Mouse (Mus musculus): ENCODE measurements at regions not wholly inside any gene's neighbourhood (a gene's known extent, or its start where the extent isn't known, plus 50 kb on each side); places are given as distances from the start of the nearest gene placed in this dataset.

- no peaks in the 10 kb centered on the region; the same call in 1 of the 2 replicates for H3K9me3 ChIP-seq (ENCODE audit: control insufficient read depth, low read length)
- no peak overlapping the region for H3K9ac ChIP-seq (replicated peaks; ENCODE audit: low read depth, low read length)
- no peaks in the 10 kb centered on the region for H3K36me3 ChIP-seq (ENCODE audit: control insufficient read depth, insufficient read depth)
- no peak overlapping the region for H3K4me3 ChIP-seq (replicated peaks; ENCODE audit: low read length)
- H3K27ac ChIP-seq (ENCODE audit: low read length) = no peak overlapping the region
- no peak overlapping the region for H3K4me2 ChIP-seq (ENCODE audit: low read length)
- no peak for ATAC-seq
- H3K4me1 ChIP-seq (replicated peaks; ENCODE audit: control insufficient read depth, insufficient read depth, low read length) = no peaks in the 10 kb centered on the region
- H3K27me3 ChIP-seq (replicated peaks; ENCODE audit: control insufficient read depth, insufficient read depth, low read length) = no peaks in the 10 kb centered on the region
- 80% methylated on average over 4 of the region's 4 CpGs for WGBS
Measured at GRCm38 (mm10) chr1:136761467-136761866, 136.8 kb downstream of the Zfp281 start.

DNA sequence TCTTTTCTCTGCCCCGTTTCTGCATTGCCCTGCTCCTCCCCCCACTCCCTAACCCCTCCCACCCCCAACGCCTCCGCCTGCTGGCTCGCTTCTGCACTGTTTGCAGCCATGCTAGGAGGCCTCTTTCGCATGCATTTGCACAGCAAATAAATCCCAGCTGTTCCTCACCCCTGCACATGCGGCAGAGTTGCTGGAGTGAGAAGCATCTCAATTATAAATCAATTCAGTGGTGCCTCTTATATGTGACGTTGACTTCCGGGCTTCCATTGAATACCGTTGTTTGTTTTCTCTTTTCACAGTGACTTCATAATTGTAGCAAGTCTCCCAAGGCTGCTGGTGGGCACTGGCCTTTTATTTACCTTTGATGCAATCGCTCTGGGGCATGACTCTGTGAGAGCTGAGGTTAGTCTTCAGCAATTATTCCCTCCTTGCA is 144.3 kb downstream of the Zfp281 start:
- peak; percentile 78 for ATAC-seq
- Histone ChIP-seq H3K4me2 (ENCODE audit: low read length) (0 out of 2 replicates have a peak overlapping the region, but pooled peaks have one; percentile 3), H3K36me3 (ENCODE audit: control insufficient read depth, insufficient read depth) (no peaks in the 10 kb centered on the region), H3K9ac (replicated peaks; ENCODE audit: low read depth, low read length) (no peak overlapping the region), H3K9me3 (ENCODE audit: control insufficient read depth, low read length) (peaks cover 5% of the 10 kb centered on the region; the same call in 1 of the 2 replicates), H3K4me3 (replicated peaks; ENCODE audit: low read length) (no peak overlapping the region), H3K27me3 (replicated peaks; ENCODE audit: control insufficient read depth, insufficient read depth, low read length) (no peaks in the 10 kb centered on the region), H3K4me1 (replicated peaks; ENCODE audit: control insufficient read depth, insufficient read depth, low read length) (peaks cover 11% of the 10 kb centered on the region), H3K27ac (ENCODE audit: low read length) (peak overlapping the region; percentile 1; the same call in 1 of the 2 replicates)
- 4% methylated on average over 10 of the region's 10 CpGs for WGBS

DNA sequence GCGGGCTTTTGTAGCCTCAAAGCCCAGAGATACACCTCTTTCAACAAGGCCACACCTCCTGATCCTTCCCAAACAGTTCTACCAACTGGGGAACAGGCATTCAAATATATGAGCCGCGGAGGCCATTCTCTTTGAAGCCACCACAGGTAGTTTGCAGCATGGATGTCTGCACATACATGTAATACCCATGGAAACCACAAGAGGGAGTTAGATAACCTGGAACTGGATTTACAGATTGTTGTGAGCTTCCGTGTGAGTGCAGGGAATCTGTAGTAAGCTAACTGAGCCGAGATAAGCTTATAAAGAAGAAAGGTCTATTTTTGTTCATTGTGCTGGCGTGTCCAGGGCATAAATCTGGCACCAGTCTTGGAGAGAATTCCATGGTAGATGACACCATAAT is 149.0 kb downstream of the Zfp281 start:
- Histone ChIP-seq H3K27me3 (replicated peaks; ENCODE audit: control insufficient read depth, insufficient read depth, low read length) (no peaks in the 10 kb centered on the region), H3K4me1 (replicated peaks; ENCODE audit: control insufficient read depth, insufficient read depth, low read length) (peaks cover 13% of the 10 kb centered on the region), H3K9ac (replicated peaks; ENCODE audit: low read depth, low read length) (no peak overlapping the region), H3K36me3 (ENCODE audit: control insufficient read depth, insufficient read depth) (no peaks in the 10 kb centered on the region), H3K4me2 (ENCODE audit: low read length) (no peak overlapping the region), H3K9me3 (ENCODE audit: control insufficient read depth, low read length) (peaks cover 5% of the 10 kb centered on the region; the same call in 1 of the 2 replicates), H3K4me3 (replicated peaks; ENCODE audit: low read length) (no peak overlapping the region), H3K27ac (ENCODE audit: low read length) (no peak overlapping the region)
- WGBS = 90% methylated on average over 6 of the region's 6 CpGs
- no peak for ATAC-seq

GRCm38 (mm10) chr1:136776211-136776610 is 151.5 kb downstream of the Zfp281 start:
- 76% methylated on average over 17 of the region's 17 CpGs for WGBS

GRCm38 (mm10) chr1:136777263-136777980 is 152.7 kb downstream of the Zfp281 start:
- Histone ChIP-seq H3K4me3 (replicated peaks; ENCODE audit: low read length) (no peak overlapping the region), H3K9me3 (ENCODE audit: control insufficient read depth, low read length) (peaks cover 5% of the 10 kb centered on the region; the same call in 1 of the 2 replicates), H3K36me3 (ENCODE audit: control insufficient read depth, insufficient read depth) (no peaks in the 10 kb centered on the region), H3K27me3 (replicated peaks; ENCODE audit: control insufficient read depth, insufficient read depth, low read length) (no peaks in the 10 kb centered on the region), H3K9ac (replicated peaks; ENCODE audit: low read depth, low read length) (no peak overlapping the region), H3K4me2 (ENCODE audit: low read length) (0 out of 2 replicates have a peak overlapping the region, but pooled peaks have one; percentile 5), H3K4me1 (replicated peaks; ENCODE audit: control insufficient read depth, insufficient read depth, low read length) (peaks cover 18% of the 10 kb centered on the region), H3K27ac (ENCODE audit: low read length) (no peak overlapping the region)
- no peak for ATAC-seq
- 39% methylated on average over 20 of the region's 20 CpGs for WGBS

More at GRCm38 (mm10) chr1:136776211-136776610, 151.5 kb downstream of the Zfp281 start:
- Histone ChIP-seq H3K36me3 (ENCODE audit: control insufficient read depth, insufficient read depth) (no peaks in the 10 kb centered on the region), H3K9ac (replicated peaks; ENCODE audit: low read depth, low read length) (no peak overlapping the region), H3K27me3 (replicated peaks; ENCODE audit: control insufficient read depth, insufficient read depth, low read length) (no peaks in the 10 kb centered on the region), H3K4me3 (replicated peaks; ENCODE audit: low read length) (no peak overlapping the region), H3K9me3 (ENCODE audit: control insufficient read depth, low read length) (peaks cover 5% of the 10 kb centered on the region; the same call in 1 of the 2 replicates), H3K4me2 (ENCODE audit: low read length) (no peak overlapping the region), H3K4me1 (replicated peaks; ENCODE audit: control insufficient read depth, insufficient read depth, low read length) (peaks cover 7% of the 10 kb centered on the region; the same call in 1 of the 2 replicates), H3K27ac (ENCODE audit: low read length) (no peak overlapping the region)
- ATAC-seq = no peak

DNA sequence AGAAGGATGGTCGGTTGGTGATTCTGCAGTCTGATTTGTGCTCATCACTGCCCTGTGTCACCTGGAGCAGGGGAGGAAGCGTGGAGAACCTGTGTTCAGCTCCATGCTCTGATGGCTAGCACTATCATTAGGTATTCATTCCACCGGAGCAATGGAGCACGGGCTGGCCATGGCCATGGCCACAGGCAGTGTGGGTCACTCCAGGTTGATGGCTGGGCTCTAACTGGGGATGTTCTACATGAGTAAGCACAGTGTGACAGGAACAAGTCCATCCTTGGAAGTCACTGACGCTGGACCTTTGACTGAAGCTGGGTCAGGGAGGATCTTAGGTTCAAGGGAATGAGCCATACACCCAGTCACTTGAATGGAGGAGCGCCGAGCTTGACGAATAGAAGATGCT is 154.7 kb downstream of the Zfp281 start:
- Histone ChIP-seq H3K4me1 (replicated peaks; ENCODE audit: control insufficient read depth, insufficient read depth, low read length) (peaks cover 21% of the 10 kb centered on the region), H3K27ac (ENCODE audit: low read length) (no peak overlapping the region), H3K4me2 (ENCODE audit: low read length) (no peak overlapping the region), H3K36me3 (ENCODE audit: control insufficient read depth, insufficient read depth) (no peaks in the 10 kb centered on the region), H3K9ac (replicated peaks; ENCODE audit: low read depth, low read length) (no peak overlapping the region), H3K27me3 (replicated peaks; ENCODE audit: control insufficient read depth, insufficient read depth, low read length) (no peaks in the 10 kb centered on the region), H3K9me3 (ENCODE audit: control insufficient read depth, low read length) (no peaks in the 10 kb centered on the region), H3K4me3 (replicated peaks; ENCODE audit: low read length) (no peak overlapping the region)
- no peak for ATAC-seq
- 90% methylated on average over 8 of the region's 8 CpGs for WGBS

GRCm38 (mm10) chr1:136781561-136782025 is 156.9 kb downstream of the Zfp281 start:
- H3K4me2 ChIP-seq (ENCODE audit: low read length) = peak overlapping the region; percentile 73
- no peaks in the 10 kb centered on the region for H3K27me3 ChIP-seq (replicated peaks; ENCODE audit: control insufficient read depth, insufficient read depth, low read length)
- WGBS = 9% methylated on average over 18 of the region's 18 CpGs
- ATAC-seq = peak; percentile 69
- peak overlapping the region; percentile 49; the same call in 1 of the 2 replicates for H3K9ac ChIP-seq (replicated peaks; ENCODE audit: low read depth, low read length)
- H3K27ac ChIP-seq (ENCODE audit: low read length) = no peak overlapping the region
- H3K9me3 ChIP-seq (ENCODE audit: control insufficient read depth, low read length) = no peaks in the 10 kb centered on the region
- H3K36me3 ChIP-seq (ENCODE audit: control insufficient read depth, insufficient read depth) = no peaks in the 10 kb centered on the region
- H3K4me1 ChIP-seq (replicated peaks; ENCODE audit: control insufficient read depth, insufficient read depth, low read length) = peaks cover 21% of the 10 kb centered on the region
- H3K4me3 ChIP-seq (replicated peaks; ENCODE audit: low read length) = peak overlapping the region; percentile 48

GRCm38 (mm10) chr1:136782261-136782660 is 157.6 kb downstream of the Zfp281 start:
- peak overlapping the region; percentile 48 for H3K4me3 ChIP-seq (replicated peaks; ENCODE audit: low read length)
- 0 out of 2 replicates have a peak, but pooled peaks have one; percentile 37 for ATAC-seq
- peak overlapping the region; percentile 73 for H3K4me2 ChIP-seq (ENCODE audit: low read length)
- no peaks in the 10 kb centered on the region for H3K27me3 ChIP-seq (replicated peaks; ENCODE audit: control insufficient read depth, insufficient read depth, low read length)
- peaks cover 21% of the 10 kb centered on the region for H3K4me1 ChIP-seq (replicated peaks; ENCODE audit: control insufficient read depth, insufficient read depth, low read length)
- no peak overlapping the region for H3K9ac ChIP-seq (replicated peaks; ENCODE audit: low read depth, low read length)
- H3K36me3 ChIP-seq (ENCODE audit: control insufficient read depth, insufficient read depth) = no peaks in the 10 kb centered on the region
- 11% methylated on average over 10 of the region's 10 CpGs for WGBS
- no peaks in the 10 kb centered on the region for H3K9me3 ChIP-seq (ENCODE audit: control insufficient read depth, low read length)
- H3K27ac ChIP-seq (ENCODE audit: low read length) = no peak overlapping the region

DNA sequence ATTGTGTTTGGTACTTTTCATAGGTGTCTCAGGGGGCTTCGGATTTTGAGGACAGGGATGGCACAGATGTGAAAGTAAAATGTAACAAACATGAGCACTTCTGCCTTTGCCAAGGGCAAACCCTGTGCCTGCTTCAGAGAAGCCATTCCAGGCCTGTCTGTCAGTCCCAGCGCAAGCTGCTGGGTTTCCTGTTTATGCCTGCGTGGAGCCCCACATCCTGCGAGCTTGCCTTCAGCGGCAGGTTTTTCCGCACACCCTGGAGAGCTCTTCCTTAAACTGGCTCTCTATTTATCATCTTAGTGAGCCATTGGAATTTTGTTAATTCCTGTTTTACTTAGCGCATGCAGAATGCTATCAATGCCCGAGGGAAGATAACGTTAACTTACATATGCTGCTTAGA is 159.5 kb downstream of the Zfp281 start:
- WGBS = 81% methylated on average over 9 of the region's 9 CpGs

More for the DNA sequence above, 159.5 kb downstream of the Zfp281 start:
- H3K9me3 ChIP-seq (ENCODE audit: control insufficient read depth, low read length) = no peaks in the 10 kb centered on the region
- no peaks in the 10 kb centered on the region for H3K36me3 ChIP-seq (ENCODE audit: control insufficient read depth, insufficient read depth)
- H3K4me3 ChIP-seq (replicated peaks; ENCODE audit: low read length) = no peak overlapping the region
- peaks cover 15% of the 10 kb centered on the region for H3K4me1 ChIP-seq (replicated peaks; ENCODE audit: control insufficient read depth, insufficient read depth, low read length)
- H3K27ac ChIP-seq (ENCODE audit: low read length) = no peak overlapping the region
- no peak overlapping the region for H3K4me2 ChIP-seq (ENCODE audit: low read length)
- no peaks in the 10 kb centered on the region for H3K27me3 ChIP-seq (replicated peaks; ENCODE audit: control insufficient read depth, insufficient read depth, low read length)
- no peak overlapping the region for H3K9ac ChIP-seq (replicated peaks; ENCODE audit: low read depth, low read length)
- no peak for ATAC-seq
